Mouse (Mus musculus) embryonic facial prominence, embryonic 10.5 days (tissue): ENCODE data around the gene Tmem125. TPM values are rescaled to one million over a fixed set of nuclear protein-coding genes. Genes with fewer than 3 reads are reported as not detected.

Source experiments
- DNase-seq: peaks from one replicate; pipeline ENCODE4 v3.0.0-alpha.2; 2017; ENCODE audit warnings: low spot score
- H3K27ac ChIP-seq: fragments of 300-500 bp; sonication (generic); replicated peaks from 2 replicates; pipeline ENCODE4 v1.5.1; 2016; ENCODE audit warnings: mild to moderate bottlenecking
- H3K27me3 ChIP-seq: fragments of 300-500 bp; sonication (generic); replicated peaks from 2 replicates; pipeline ENCODE4 v1.6.1; 2016; ENCODE audit warnings: low read depth, mild to moderate bottlenecking; ENCODE audit not compliant: poor library complexity, severe bottlenecking
- H3K36me3 ChIP-seq: fragments of 300-500 bp; sonication (generic); replicated peaks from 2 replicates; pipeline ENCODE4 v1.6.1; 2016; ENCODE audit warnings: mild to moderate bottlenecking, moderate library complexity
- H3K4me1 ChIP-seq: fragments of 300-500 bp; sonication (generic); 2 replicates; pipeline ENCODE4 v1.6.1; 2016
- H3K4me3 ChIP-seq: fragments of 300-500 bp; sonication (generic); 2 replicates; pipeline ENCODE4 v1.5.1; 2016; ENCODE audit warnings: mild to moderate bottlenecking, moderate library complexity
- H3K9me3 ChIP-seq: fragments of 300-500 bp; sonication (generic); 2 replicates; pipeline ENCODE4 v1.6.1; 2016; ENCODE audit warnings: mild to moderate bottlenecking
- WGBS: fragments of 180-500 bp; shearing (Covaris S2); methylation state at CpG from one replicate; pipeline ENCODE4 v1.1.7; 2016; 5-methylcytosine and 5-hydroxymethylcytosine counted together
- polyA plus RNA-seq: library from polyadenylated mRNA; unstranded; fragments of >200 nt; fragmentation: Nextera tagmentation; extraction: Ambion mirVana; gene quantifications from 2 replicates; pipeline ENCODE4 v1.2.1, GENCODE M21; 2016

The Tmem125 gene
- 0.79 and 1.1 TPM in 2 replicates for polyA plus RNA-seq

- Histone ChIP-seq H3K36me3 (no peaks in the 10 kb centered on the region), H3K9me3 (peaks cover 8% of the 10 kb centered on the region), H3K27ac (no peak within 1 kb of the TSS; the same call in 1 of the 2 replicates), H3K4me1 (peaks cover 31% of the 10 kb centered on the region), H3K27me3 (peaks cover 34% of the 10 kb centered on the region), H3K4me3 (peak within 1 kb of the TSS; percentile 53)
- 2% methylated on average over 24 of the region's 24 CpGs for WGBS
- peak; percentile 56 for DNase-seq
Observed at GRCm38 (mm10) chr4:118543592-118544260, at the start of gene Tmem125. TSS of gene Tmem125 (minus strand) at chr4:118544044.

GRCm38 (mm10) chr4:118589733-118590130 lies 45.9 kb upstream of the Tmem125 start:
- Histone ChIP-seq H3K27ac (no peak overlapping the region), H3K9me3 (no peaks in the 10 kb centered on the region; the same call in 1 of the 2 replicates), H3K4me3 (peak overlapping the region; percentile 18; the same call in 1 of the 2 replicates), H3K27me3 (no peaks in the 10 kb centered on the region; the same call in none of the 2 replicates), H3K4me1 (peaks cover 8% of the 10 kb centered on the region), H3K36me3 (no peaks in the 10 kb centered on the region)
- DNase-seq, result peak; percentile 21
- WGBS, result 12% methylated on average over 7 of the region's 7 CpGs

- peaks cover 8% of the 10 kb centered on the region for H3K4me1 ChIP-seq
- no peak for DNase-seq
- H3K27ac ChIP-seq, result no peak overlapping the region
- H3K36me3 ChIP-seq, result no peaks in the 10 kb centered on the region
- no peak overlapping the region for H3K4me3 ChIP-seq
- peaks cover 2% of the 10 kb centered on the region; the same call in 1 of the 2 replicates for H3K9me3 ChIP-seq
- WGBS, result 64% methylated on average over 12 of the region's 12 CpGs
- no peaks in the 10 kb centered on the region; the same call in none of the 2 replicates for H3K27me3 ChIP-seq
Observed at GRCm38 (mm10) chr4:118589053-118589732, 45.3 kb upstream of the Tmem125 start.

GRCm38 (mm10) chr4:118582629-118583028 lies 38.8 kb upstream of the Tmem125 start:
- peaks cover 8% of the 10 kb centered on the region for H3K4me1 ChIP-seq
- no peak overlapping the region for H3K27ac ChIP-seq
- no peaks in the 10 kb centered on the region for H3K27me3 ChIP-seq
- no peak overlapping the region for H3K4me3 ChIP-seq
- WGBS, result 95% methylated on average over 8 of the region's 8 CpGs
- peaks cover 2% of the 10 kb centered on the region; the same call in 1 of the 2 replicates for H3K9me3 ChIP-seq
- no peak for DNase-seq
- no peaks in the 10 kb centered on the region for H3K36me3 ChIP-seq

GRCm38 (mm10) chr4:118581508-118581907 lies 37.7 kb upstream of the Tmem125 start:
- Histone ChIP-seq H3K4me1 (peaks cover 8% of the 10 kb centered on the region), H3K9me3 (peaks cover 2% of the 10 kb centered on the region; the same call in 1 of the 2 replicates), H3K4me3 (no peak overlapping the region), H3K27me3 (peaks cover 5% of the 10 kb centered on the region), H3K27ac (0 out of 2 replicates have a peak overlapping the region, but pooled peaks have one; percentile 10), H3K36me3 (no peaks in the 10 kb centered on the region)
- WGBS, result 41% methylated on average over 11 of the region's 11 CpGs
- DNase-seq, result no peak

DNA sequence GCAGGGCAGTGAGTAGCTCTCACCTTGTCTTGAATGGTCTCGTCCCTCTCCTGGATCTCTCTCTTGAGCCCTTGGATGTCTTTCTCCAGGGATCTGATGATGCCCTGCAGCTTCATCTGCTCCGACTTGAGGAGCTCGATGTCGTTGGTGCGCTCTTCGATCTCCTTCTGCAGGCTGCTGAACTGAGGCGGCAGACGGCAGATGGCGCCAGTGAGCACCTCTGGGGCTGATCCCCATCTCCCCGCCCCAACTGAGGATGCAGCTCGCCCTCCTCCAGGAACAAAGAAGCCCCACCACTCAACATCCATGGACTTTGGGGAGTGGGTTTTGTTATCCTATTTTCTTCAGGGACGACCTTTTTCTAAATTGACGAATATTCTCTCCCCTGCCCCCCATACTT lies 35.5 kb upstream of the Tmem125 start:
- Histone ChIP-seq H3K9me3 (peaks cover 1% of the 10 kb centered on the region; the same call in 1 of the 2 replicates), H3K27me3 (peaks cover 9% of the 10 kb centered on the region), H3K27ac (no peak overlapping the region), H3K4me1 (peaks cover 8% of the 10 kb centered on the region), H3K36me3 (no peaks in the 10 kb centered on the region), H3K4me3 (no peak overlapping the region)
- 58% methylated on average over 13 of the region's 13 CpGs for WGBS
- DNase-seq, result peak; percentile 55

DNA sequence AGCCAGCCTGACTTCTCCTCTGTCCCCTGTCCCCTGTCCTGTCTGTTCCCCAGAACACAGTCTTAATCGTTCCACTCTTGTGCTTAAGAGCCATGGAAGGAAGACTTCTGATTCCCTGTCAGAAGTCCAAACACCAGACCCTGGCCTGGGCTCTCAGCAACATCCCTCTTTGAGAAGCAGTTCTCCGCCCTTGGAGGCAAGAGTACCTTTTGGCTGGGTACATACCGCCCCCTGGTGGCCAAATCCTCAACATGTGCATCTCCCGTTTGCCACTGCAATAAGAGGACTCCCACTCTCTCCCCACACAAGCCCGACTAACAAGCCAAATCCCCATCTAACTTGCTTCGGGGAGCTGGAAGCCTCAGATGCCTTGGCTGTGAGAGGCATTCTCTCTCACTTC lies 32.3 kb upstream of the Tmem125 start:
- Histone ChIP-seq H3K4me3 (no peak overlapping the region), H3K27ac (no peak overlapping the region), H3K36me3 (no peaks in the 10 kb centered on the region), H3K9me3 (no peaks in the 10 kb centered on the region), H3K4me1 (no peaks in the 10 kb centered on the region; the same call in 1 of the 2 replicates), H3K27me3 (peaks cover 13% of the 10 kb centered on the region)
- DNase-seq, result peak; percentile 91
- 8% methylated on average over 6 of the region's 6 CpGs for WGBS

GRCm38 (mm10) chr4:118571441-118571840 lies 27.6 kb upstream of the Tmem125 start:
- H3K27ac ChIP-seq, result no peak overlapping the region
- no peak overlapping the region for H3K4me3 ChIP-seq
- H3K36me3 ChIP-seq, result no peaks in the 10 kb centered on the region
- no peaks in the 10 kb centered on the region for H3K4me1 ChIP-seq
- WGBS, result 82% methylated on average over 15 of the region's 15 CpGs
- peaks cover 21% of the 10 kb centered on the region for H3K27me3 ChIP-seq
- no peak for DNase-seq
- no peaks in the 10 kb centered on the region for H3K9me3 ChIP-seq

DNA sequence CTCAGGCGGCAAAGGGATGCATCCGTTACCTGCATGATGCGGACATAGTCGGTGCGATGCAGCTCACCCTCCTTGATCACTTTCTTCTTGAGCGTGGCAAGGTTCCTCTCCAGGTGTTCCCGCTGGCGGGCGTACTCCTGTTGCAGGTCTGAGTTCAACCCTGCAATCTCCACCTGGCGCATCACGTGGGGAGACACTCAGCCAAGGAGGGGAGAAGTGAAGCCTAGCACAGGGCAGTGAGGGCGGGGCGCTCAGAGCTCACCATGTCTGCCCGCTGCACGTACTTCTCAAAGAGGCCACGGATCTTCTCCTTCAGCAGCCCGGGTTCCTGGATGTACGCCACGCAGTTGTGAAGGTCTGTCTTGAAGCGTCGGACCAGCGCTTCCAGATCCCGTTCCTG lies 25.5 kb upstream of the Tmem125 start:
- H3K27me3 ChIP-seq, result peaks cover 17% of the 10 kb centered on the region; the same call in 1 of the 2 replicates
- no peak overlapping the region for H3K27ac ChIP-seq
- no peak overlapping the region for H3K4me3 ChIP-seq
- 72% methylated on average over 23 of the region's 23 CpGs for WGBS
- no peaks in the 10 kb centered on the region for H3K36me3 ChIP-seq
- peaks cover 2% of the 10 kb centered on the region; the same call in 1 of the 2 replicates for H3K4me1 ChIP-seq
- no peak for DNase-seq
- H3K9me3 ChIP-seq, result no peaks in the 10 kb centered on the region

- H3K27me3 ChIP-seq, result peaks cover 17% of the 10 kb centered on the region; the same call in 1 of the 2 replicates
- H3K4me1 ChIP-seq, result peaks cover 2% of the 10 kb centered on the region; the same call in 1 of the 2 replicates
- 77% methylated on average over 10 of the region's 10 CpGs for WGBS
- no peaks in the 10 kb centered on the region for H3K36me3 ChIP-seq
- DNase-seq, result no peak
- H3K4me3 ChIP-seq, result no peak overlapping the region
- H3K27ac ChIP-seq, result no peak overlapping the region
- no peaks in the 10 kb centered on the region for H3K9me3 ChIP-seq
Observed at GRCm38 (mm10) chr4:118568709-118569108, 24.9 kb upstream of the Tmem125 start.

DNA sequence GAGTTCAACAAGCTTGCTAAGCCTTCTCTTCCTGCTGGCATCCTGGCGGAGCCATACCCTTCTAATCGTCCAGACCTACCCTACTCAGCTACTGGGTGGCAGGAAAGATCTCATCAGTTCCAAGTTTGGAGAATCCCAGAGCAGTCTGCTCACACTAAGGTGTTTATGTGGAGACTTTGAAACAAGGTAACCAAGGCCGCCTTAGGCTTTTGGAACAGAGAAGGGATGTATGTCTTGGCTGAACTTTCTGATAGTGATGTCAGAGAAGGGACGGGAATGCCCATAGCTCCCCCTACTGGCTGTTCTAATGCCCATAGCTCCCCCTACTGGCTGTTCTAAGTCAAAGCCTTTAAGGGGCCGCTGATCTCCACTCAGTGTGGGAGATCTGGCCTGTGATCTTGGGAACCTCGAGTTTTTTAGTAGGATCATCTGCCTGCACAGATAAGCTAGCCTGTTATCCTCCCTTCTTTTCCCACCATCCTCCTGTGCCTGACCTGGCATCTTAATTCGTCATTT lies 22.4 kb upstream of the Tmem125 start:
- Histone ChIP-seq H3K4me1 (peaks cover 2% of the 10 kb centered on the region; the same call in 1 of the 2 replicates), H3K27ac (no peak overlapping the region), H3K4me3 (no peak overlapping the region), H3K9me3 (peaks cover 3% of the 10 kb centered on the region; the same call in 1 of the 2 replicates), H3K27me3 (peaks cover 13% of the 10 kb centered on the region; the same call in 1 of the 2 replicates), H3K36me3 (no peaks in the 10 kb centered on the region)
- 38% methylated on average over 7 of the region's 7 CpGs for WGBS
- peak; percentile 70 for DNase-seq

- DNase-seq, result no peak
- WGBS, result 49% methylated on average over 3 of the region's 3 CpGs
- Histone ChIP-seq H3K27me3 (peaks cover 12% of the 10 kb centered on the region; the same call in 1 of the 2 replicates), H3K27ac (no peak overlapping the region), H3K36me3 (no peaks in the 10 kb centered on the region), H3K4me3 (no peak overlapping the region), H3K4me1 (peaks cover 2% of the 10 kb centered on the region; the same call in 1 of the 2 replicates), H3K9me3 (peaks cover 3% of the 10 kb centered on the region; the same call in 1 of the 2 replicates)
Observed at GRCm38 (mm10) chr4:118564926-118565279, 21.1 kb upstream of the Tmem125 start.
